Mouse (Mus musculus) ES-Bruce4 (cell line): ENCODE measurements around the gene Nemp1. TPM values are rescaled to one million over a fixed set of nuclear protein-coding genes. Genes with fewer than 3 reads are reported as not detected.
A peak's percentile ranks its signal among the peaks of the same experiment; 100 is the strongest.

ENCODE experiments used
- H3K27ac ChIP-seq: 2 replicates; pipeline ENCODE4 v1.5.1; 2012; ENCODE audit warnings: low read length, inconsistent platforms; ENCODE audit not compliant: insufficient read depth
- H3K27me3 ChIP-seq: 2 replicates; pipeline ENCODE4 v1.6.1; 2012; ENCODE audit warnings: mild to moderate bottlenecking, low read length, inconsistent platforms; ENCODE audit not compliant: control insufficient read depth, poor library complexity, insufficient read depth, severe bottlenecking
- H3K36me3 ChIP-seq: 2 replicates; pipeline ENCODE4 v1.6.1; 2012; ENCODE audit warnings: inconsistent platforms, mild to moderate bottlenecking, low read length, moderate library complexity; ENCODE audit not compliant: control insufficient read depth, poor library complexity, insufficient read depth, severe bottlenecking
- H3K4me1 ChIP-seq: one replicate; pipeline ENCODE4 v1.8.1; 2011; ENCODE audit warnings: low read length; ENCODE audit not compliant: control insufficient read depth, insufficient read depth
- H3K4me3 ChIP-seq: 2 replicates; pipeline ENCODE4 v1.5.1; 2011; ENCODE audit warnings: low read depth, mild to moderate bottlenecking, low read length
- H3K9ac ChIP-seq: 2 replicates; pipeline ENCODE4 v1.6.1; 2012; ENCODE audit warnings: low read depth, mild to moderate bottlenecking, inconsistent platforms; ENCODE audit not compliant: poor library complexity, severe bottlenecking
- H3K9me3 ChIP-seq: replicated peaks from 2 replicates; pipeline ENCODE4 v1.6.1; 2012; ENCODE audit warnings: mild to moderate bottlenecking, low read length, inconsistent platforms; ENCODE audit not compliant: control insufficient read depth, poor library complexity, insufficient read depth, severe bottlenecking
- CTCF ChIP-seq: IDR thresholded peaks from one replicate; pipeline ENCODE4 v1.8.1; 2011; ENCODE audit warnings: low read depth, low read length
- EP300 ChIP-seq: IDR thresholded peaks from 2 replicates; pipeline ENCODE4 v1.6.1; 2011; ENCODE audit warnings: low read depth, low read length; ENCODE audit not compliant: insufficient read depth
- POLR2A ChIP-seq: IDR thresholded peaks from one replicate; pipeline ENCODE4 v1.8.1; 2011; ENCODE audit warnings: low read length; ENCODE audit not compliant: insufficient read depth
- polyA plus RNA-seq: library from polyadenylated mRNA; stranded (reverse); fragments of >200 nt; gene quantifications from 2 replicates; pipeline ENCODE4 v1.2.4, GENCODE M21; 2011; ENCODE audit warnings: low read depth; ENCODE audit not compliant: missing spikeins, insufficient read depth, insufficient read length

The Nemp1 gene
- polyA plus RNA-seq, 1 experiment, result 22.0 TPM

DNA sequence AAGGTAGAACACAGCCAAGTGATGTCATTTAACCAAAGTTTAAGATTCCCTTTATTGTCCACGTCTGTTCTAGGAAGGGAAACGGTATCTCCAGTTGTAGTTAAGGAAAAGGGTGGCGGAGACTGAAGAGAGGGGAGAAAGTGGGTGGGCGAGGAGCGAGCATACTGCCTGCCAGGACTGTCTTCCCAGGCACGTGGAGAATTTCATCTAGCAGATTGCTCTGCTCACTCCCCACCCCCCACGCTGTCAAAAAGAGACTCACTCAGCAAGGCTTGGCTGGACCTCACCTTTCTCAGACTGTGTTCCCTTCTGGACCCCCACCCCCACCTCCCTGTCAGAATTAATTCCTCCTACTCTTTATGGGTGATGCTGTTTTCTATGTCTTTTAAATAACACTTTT lies 2.5 kb downstream of the Nemp1 start:
- Histone ChIP-seq H3K27ac (no peak overlapping the region), H3K9me3 (no peaks in the 10 kb centered on the region), H3K4me1 (no peaks in the 10 kb centered on the region), H3K9ac (peak overlapping the region; percentile 21; the same call in 1 of the 2 replicates), H3K4me3 (no peak overlapping the region), H3K27me3 (no peaks in the 10 kb centered on the region), H3K36me3 (no peaks in the 10 kb centered on the region)
- no peak for TF ChIP-seq POLR2A
- TF ChIP-seq EP300, result no peak
- no peak for TF ChIP-seq CTCF

DNA sequence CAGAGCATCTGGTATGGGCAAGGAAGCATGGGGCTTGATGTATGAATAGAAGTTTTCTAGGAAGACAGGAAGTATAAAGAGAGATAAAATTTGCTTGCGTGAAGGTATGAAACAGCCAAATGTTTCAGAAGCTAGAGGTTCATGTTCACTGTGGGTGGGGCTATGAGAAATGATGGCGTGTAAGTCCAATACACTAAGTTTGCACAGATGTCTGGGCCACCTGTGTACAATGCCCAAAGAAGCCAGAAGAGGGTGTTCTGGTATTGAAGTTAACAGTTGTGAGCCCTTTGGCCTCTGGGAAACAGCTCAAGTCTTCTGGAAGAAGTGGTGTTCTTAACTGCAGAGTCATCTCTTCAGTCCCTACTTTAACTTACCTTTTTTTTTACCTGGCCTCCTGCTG lies 3.5 kb downstream of the Nemp1 start:
- Histone ChIP-seq H3K9me3 (no peaks in the 10 kb centered on the region), H3K27ac (no peak overlapping the region), H3K4me3 (no peak overlapping the region), H3K4me1 (no peaks in the 10 kb centered on the region), H3K9ac (no peak overlapping the region), H3K36me3 (no peaks in the 10 kb centered on the region), H3K27me3 (no peaks in the 10 kb centered on the region)
- TF ChIP-seq CTCF (no peak), POLR2A (no peak)

DNA sequence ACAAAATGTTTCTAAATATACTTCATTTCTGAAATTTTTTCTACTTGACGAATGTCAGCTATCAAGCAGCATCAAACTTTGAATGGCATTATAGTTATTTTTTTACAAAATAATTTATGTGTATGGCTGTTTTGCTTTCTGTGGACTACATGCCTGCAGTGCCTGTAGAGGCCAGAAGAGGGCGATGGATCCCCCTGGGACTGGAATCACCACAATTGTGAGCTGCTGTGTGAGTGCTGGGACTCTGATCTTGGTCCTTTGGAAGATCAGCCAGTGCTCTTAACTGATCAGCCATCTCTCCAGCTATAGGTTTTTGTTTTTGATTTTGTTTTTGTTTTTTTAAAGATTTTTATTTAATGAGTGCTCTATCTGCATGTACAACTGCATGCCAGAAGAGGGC lies 4.6 kb downstream of the Nemp1 start:
- Histone ChIP-seq H3K9me3 (no peaks in the 10 kb centered on the region), H3K4me1 (no peaks in the 10 kb centered on the region), H3K27me3 (no peaks in the 10 kb centered on the region), H3K4me3 (no peak overlapping the region), H3K9ac (no peak overlapping the region), H3K36me3 (no peaks in the 10 kb centered on the region), H3K27ac (no peak overlapping the region)
- TF ChIP-seq POLR2A (no peak), CTCF (peak; percentile 68)

DNA sequence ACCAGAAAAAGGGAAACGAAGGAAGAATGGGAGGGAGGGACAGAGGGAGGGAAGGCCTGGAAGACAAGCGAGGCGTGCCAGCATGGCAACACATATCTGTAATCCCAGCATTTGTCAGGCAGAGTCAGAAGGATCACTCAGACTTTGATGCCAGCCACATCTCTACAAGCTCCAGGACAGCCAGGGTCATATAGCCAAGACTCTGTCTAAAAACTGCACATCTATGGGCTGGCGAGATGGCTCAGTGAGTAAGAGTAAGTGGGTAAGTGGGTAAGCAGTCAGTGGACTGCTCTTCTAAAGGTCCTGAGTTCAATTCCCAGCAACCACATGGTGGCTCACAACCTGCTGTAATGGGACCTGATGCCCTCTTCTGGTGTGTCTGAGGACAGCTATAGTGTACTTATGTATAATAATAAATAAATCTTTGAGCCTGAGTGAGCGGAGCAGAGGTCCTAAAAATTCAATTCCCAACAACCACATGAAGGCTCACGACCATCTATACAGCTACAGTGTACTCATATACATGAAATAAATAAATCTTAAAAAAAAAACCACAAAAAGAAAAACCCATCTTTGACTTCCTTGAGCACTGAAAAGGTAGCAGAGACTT lies 7.5 kb downstream of the Nemp1 start:
- no peaks in the 10 kb centered on the region for H3K36me3 ChIP-seq
- H3K27me3 ChIP-seq, result no peaks in the 10 kb centered on the region
- H3K4me3 ChIP-seq, result no peak overlapping the region
- H3K9me3 ChIP-seq, result no peaks in the 10 kb centered on the region
- no peaks in the 10 kb centered on the region for H3K4me1 ChIP-seq
- H3K9ac ChIP-seq, result no peak overlapping the region
- TF ChIP-seq POLR2A (no peak), CTCF (no peak), EP300 (no peak)
- no peak overlapping the region for H3K27ac ChIP-seq

DNA sequence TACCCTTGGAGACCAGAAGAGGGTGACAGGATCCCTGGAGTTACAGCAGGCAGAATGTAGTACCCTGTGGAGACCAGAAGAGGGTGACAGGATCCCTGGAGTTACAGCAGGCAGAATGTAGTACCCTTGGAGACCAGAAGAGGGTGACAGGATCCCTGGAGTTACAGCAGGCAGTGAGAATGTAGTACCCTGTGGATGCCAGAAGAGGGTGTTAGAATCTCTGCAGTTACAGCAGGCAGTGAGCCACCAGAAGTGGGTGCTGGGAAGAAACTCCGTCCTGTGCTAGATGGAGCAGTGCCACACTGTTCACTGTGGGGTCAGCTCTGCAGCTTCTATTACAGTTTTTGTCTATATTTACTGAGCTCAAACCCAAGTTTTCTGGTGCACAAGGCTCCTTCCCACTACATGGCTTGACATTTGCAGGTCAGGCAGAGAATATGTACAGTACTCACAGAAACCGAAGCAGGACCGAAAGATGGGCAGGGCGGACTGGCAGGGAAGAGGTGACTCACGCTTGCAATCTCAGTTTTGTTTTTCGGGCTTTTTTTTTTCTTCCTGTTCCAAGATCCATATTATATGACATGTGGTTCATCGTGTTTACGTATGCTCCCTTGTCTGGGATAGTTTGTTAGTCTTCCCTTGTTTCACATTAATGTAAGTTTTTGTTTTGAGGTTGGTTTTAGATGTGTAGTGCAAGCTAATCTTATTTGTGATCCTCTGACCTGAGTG lies 8.3 kb downstream of the Nemp1 start:
- TF ChIP-seq POLR2A (no peak), CTCF (peak; percentile 72)
- Histone ChIP-seq H3K27ac (no peak overlapping the region), H3K9me3 (no peaks in the 10 kb centered on the region), H3K36me3 (no peaks in the 10 kb centered on the region; the same call in 1 of the 2 replicates), H3K9ac (no peak overlapping the region), H3K4me1 (no peaks in the 10 kb centered on the region), H3K4me3 (no peak overlapping the region), H3K27me3 (no peaks in the 10 kb centered on the region)

DNA sequence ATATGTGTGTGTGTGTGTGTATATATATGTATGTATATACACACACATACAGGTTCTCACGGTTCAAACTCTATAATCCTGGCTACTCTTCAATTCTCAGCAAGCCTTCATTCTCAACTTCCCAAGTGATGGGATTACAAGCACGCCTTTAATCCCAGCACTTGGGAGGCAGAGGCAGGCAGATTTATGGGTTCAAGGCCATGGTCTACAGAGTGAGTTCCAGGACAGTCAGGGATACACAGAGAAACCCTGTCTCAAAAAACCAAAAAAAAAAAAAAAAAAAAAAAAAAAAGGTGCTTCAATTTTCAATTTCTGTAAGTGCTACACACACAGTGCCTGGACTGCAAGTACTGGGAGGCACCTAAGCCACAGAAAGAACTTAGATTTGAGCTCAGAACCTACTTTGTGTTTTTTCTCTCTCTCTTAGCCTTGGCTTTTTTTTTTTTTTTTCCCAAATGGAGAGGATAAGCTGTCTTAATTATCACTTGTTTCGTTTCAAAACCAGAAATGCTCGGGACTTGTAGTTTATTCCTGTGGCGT lies 9.2 kb downstream of the Nemp1 start:
- H3K27ac ChIP-seq, result peak overlapping the region; percentile 48; the same call in 1 of the 2 replicates
- no peak for TF ChIP-seq CTCF
- no peak for TF ChIP-seq EP300
- no peak for TF ChIP-seq POLR2A

More for the DNA sequence above, 9.2 kb downstream of the Nemp1 start:
- no peaks in the 10 kb centered on the region for H3K4me1 ChIP-seq
- peak overlapping the region; percentile 71 for H3K9ac ChIP-seq
- no peaks in the 10 kb centered on the region; the same call in 1 of the 2 replicates for H3K36me3 ChIP-seq
- H3K9me3 ChIP-seq, result no peaks in the 10 kb centered on the region
- H3K4me3 ChIP-seq, result no peak overlapping the region
- no peaks in the 10 kb centered on the region for H3K27me3 ChIP-seq
